Mouse (Mus musculus) gastrocnemius, postnatal 25 days (tissue): ENCODE results near the gene Mgme1. TPM values are rescaled to one million over a fixed set of nuclear protein-coding genes. Genes with fewer than 3 reads are reported as not detected.

Experiments used
- DNase-seq: peaks from one replicate; pipeline ENCODE4 v3.0.0; 2022
- total RNA-seq, 2 experiments: library from RNA; stranded (reverse); gene quantifications; 1 replicate in 1 of 2; 2 replicates in 1 of 2; pipeline ENCODE4 v1.2.3; 2021

Mgme1 gene
- total RNA-seq, 2 experiments from 2014 or later: 6.0 to 6.5 TPM

GRCm38 (mm10) chr2:144305721-144306294 is 35.3 kb downstream of the Mgme1 start:
- no peak for DNase-seq

- no peak for DNase-seq
Measured at GRCm38 (mm10) chr2:144308561-144308960, 38.1 kb downstream of the Mgme1 start.

- DNase-seq: no peak
Measured at GRCm38 (mm10) chr2:144310273-144310672, 39.8 kb downstream of the Mgme1 start.

GRCm38 (mm10) chr2:144311372-144311771 is 40.9 kb downstream of the Mgme1 start:
- DNase-seq: no peak

GRCm38 (mm10) chr2:144324218-144324617 is 53.8 kb downstream of the Mgme1 start:
- DNase-seq: no peak

GRCm38 (mm10) chr2:144329451-144329850 is 59.0 kb downstream of the Mgme1 start:
- DNase-seq: no peak

GRCm38 (mm10) chr2:144329937-144330336 is 59.5 kb downstream of the Mgme1 start:
- DNase-seq: no peak

- no peak for DNase-seq
Measured at GRCm38 (mm10) chr2:144330352-144330959, 60.0 kb downstream of the Mgme1 start.

Other genes starting within 250 kb of the Mgme1 start
- gene Banf2, start 237.6 kb upstream of the Mgme1 start, total RNA-seq: not detected
- gene Snx5, start 243 bp downstream of the Mgme1 start, total RNA-seq: 10 to 100 TPM; 39.6 to 39.8 TPM
- not detected for gene Ovol2, start 61.5 kb downstream of the Mgme1 start, total RNA-seq
- 10 to 100 TPM; 16.9 to 20.9 TPM for gene Kat14, start 98.3 kb downstream of the Mgme1 start, total RNA-seq
- 1 to 10 TPM; 5.8 to 6.5 TPM for gene Pet117, start 98.3 kb downstream of the Mgme1 start, total RNA-seq